Mouse (Mus musculus): ENCODE data around the gene Prkra.

DNA sequence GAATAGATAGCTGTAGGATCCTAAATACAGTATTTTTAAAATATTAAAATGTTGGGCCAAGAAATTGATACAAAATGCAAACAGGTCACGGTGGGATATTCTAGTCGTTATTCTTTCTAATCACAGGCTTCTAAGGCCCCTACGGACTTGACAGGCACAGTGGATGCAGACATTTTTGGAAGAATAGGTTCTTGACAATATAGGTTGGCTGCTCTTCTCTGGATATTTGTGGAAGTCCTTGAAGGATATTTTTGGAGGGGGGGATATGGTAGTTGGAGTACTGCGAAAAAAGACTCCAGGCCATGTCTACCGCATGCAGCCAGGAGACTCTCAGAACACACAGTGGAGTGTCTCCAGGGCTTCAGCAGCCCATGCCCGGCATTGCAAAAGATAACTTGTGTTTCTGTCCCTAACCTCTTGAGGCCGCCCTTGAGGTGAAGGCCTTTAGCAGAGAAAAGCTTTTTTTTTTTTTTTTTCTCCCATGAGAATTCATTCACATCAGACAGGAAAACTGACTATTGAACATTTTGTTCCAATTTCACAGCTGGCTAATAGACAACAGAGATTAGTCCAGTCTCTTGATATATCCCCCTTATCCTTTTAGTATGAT, 25.8 kb upstream of the Prkra start:
- no peak for TF ChIP-seq CTCF (IDR thresholded peaks at IDR 0.05; ENCODE audit: borderline replicate concordance, insufficient read depth, low read length)
- no peak for TF ChIP-seq POLR2A (IDR thresholded peaks at IDR 0.05; ENCODE audit: low read depth, low read length)

Data from embryonic fibroblast, embryonic 13.5 days (primary cell).